Mouse (Mus musculus): ENCODE measurements around the gene Eif3g. TPM values are rescaled to one million over a fixed set of nuclear protein-coding genes. Genes with fewer than 3 reads are reported as not detected.

Gene Eif3g
- polyA plus RNA-seq, 1 experiment = 99.1 TPM

DNA sequence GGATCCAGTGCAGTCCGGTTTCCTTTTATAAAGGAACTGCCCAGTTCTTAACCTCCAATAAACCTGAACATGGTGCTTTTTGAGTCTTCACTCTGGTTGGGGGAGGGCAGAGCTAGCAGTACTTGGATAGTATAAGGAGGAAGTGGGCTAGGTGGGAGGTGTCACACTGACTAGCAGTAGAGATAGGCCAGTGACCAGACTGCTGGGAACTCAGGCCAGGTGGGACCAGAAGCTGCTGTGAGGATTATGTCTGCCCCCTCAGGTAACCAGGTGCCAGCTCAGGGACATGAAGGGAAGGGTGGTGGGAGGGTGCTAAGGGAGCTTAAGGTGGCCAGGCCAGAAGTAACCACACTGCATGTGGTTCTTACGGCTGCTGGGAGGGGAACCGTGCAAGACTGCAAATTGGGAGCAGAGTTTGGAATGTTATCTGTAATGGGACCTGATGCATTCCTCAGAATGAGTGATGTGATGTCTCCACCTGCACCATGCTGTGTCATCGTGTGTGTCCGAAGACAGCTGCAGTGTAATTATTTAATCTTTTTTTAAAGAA lies 6.2 kb downstream of the Eif3g start:
- no peak overlapping the region for H3K4me3 ChIP-seq (replicated peaks; ENCODE audit: control insufficient read depth, low read depth, low read length)
- TF ChIP-seq CTCF (IDR thresholded peaks at IDR 0.05; ENCODE audit: control insufficient read depth, insufficient read depth, low read length) (no peak), POLR2A (IDR thresholded peaks at IDR 0.05; ENCODE audit: borderline replicate concordance, control insufficient read depth, low read depth, low read length) (no peak)
- H3K4me1 ChIP-seq (ENCODE audit: control insufficient read depth, insufficient read depth, low read length) = peaks cover 2% of the 10 kb centered on the region; the same call in 1 of the 2 replicates
- H3K27ac ChIP-seq (ENCODE audit: control insufficient read depth, insufficient read depth, low read depth, low read length, poor library complexity) = no peak overlapping the region
- WGBS = 69% methylated on average over 5 of the region's 5 CpGs

DNA sequence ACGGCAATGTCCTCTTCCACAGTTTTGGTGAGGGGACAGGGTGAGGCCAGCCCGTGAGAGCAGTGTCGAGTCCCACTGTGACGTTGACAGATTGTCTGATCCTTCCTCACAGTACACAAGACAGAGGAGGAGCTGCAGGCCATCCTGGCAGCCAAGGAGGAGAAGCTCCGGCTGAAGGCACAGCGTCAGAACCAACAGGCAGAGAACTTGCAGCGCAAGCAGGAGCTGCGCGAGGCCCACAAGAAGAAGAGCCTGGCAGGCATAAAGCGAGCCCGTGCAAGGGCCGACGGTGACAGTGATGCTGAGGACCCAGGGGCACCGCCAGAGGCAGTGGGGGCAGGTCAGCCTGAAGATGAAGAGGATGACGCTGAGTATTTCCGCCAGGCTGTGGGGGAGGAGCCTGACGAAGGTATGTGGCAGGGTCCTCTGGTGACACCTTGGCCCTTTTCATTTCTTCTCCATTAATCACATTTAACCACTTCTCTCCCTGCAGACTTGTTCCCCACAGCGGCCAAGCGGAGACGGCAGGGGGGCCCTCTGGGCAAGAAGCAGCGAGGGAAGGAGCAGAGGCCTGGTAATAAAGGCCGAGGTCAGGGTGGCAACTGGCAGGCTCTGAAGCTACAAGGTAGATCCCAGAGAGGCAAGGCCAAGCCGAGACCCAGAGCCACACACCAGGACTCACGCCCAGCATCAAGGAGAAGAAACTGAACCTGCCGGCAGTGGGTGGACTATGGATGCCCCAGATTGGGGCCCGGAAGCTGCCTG lies 6.9 kb downstream of the Eif3g start:
- Histone ChIP-seq H3K27ac (ENCODE audit: control insufficient read depth, insufficient read depth, low read depth, low read length, poor library complexity) (no peak overlapping the region), H3K4me1 (ENCODE audit: control insufficient read depth, insufficient read depth, low read length) (peaks cover 2% of the 10 kb centered on the region; the same call in 1 of the 2 replicates), H3K4me3 (replicated peaks; ENCODE audit: control insufficient read depth, low read depth, low read length) (no peak overlapping the region)
- no peak for TF ChIP-seq CTCF (IDR thresholded peaks at IDR 0.05; ENCODE audit: control insufficient read depth, insufficient read depth, low read length)
- no peak for TF ChIP-seq POLR2A (IDR thresholded peaks at IDR 0.05; ENCODE audit: borderline replicate concordance, control insufficient read depth, low read depth, low read length)
- WGBS = 86% methylated on average over 26 of the region's 26 CpGs

DNA sequence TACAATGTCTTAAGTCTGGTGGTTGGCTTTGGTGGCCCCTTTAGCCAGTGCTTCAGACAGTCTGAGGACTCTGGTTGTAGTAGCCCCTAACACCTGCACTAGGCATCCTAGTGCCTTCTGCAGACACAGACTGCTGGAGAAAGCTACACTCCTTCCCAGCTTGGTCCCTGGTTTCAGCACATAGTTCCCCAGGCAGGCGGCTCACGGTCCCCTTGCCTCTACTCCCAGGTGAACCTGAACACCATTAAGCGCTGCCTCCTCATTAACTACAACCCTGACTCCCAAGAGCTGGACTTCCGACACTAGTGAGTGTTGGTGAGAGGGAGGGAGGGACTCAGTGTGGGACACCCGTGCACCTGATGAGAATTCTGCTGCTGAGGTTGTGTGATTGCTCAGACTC lies 8.0 kb downstream of the Eif3g start:
- 85% methylated on average over 5 of the region's 5 CpGs for WGBS
- TF ChIP-seq CTCF (IDR thresholded peaks at IDR 0.05; ENCODE audit: control insufficient read depth, insufficient read depth, low read length) (no peak), POLR2A (IDR thresholded peaks at IDR 0.05; ENCODE audit: borderline replicate concordance, control insufficient read depth, low read depth, low read length) (no peak)
- Histone ChIP-seq H3K4me1 (ENCODE audit: control insufficient read depth, insufficient read depth, low read length) (peaks cover 2% of the 10 kb centered on the region; the same call in 1 of the 2 replicates), H3K4me3 (replicated peaks; ENCODE audit: control insufficient read depth, low read depth, low read length) (no peak overlapping the region), H3K27ac (ENCODE audit: control insufficient read depth, insufficient read depth, low read depth, low read length, poor library complexity) (no peak overlapping the region)

DNA sequence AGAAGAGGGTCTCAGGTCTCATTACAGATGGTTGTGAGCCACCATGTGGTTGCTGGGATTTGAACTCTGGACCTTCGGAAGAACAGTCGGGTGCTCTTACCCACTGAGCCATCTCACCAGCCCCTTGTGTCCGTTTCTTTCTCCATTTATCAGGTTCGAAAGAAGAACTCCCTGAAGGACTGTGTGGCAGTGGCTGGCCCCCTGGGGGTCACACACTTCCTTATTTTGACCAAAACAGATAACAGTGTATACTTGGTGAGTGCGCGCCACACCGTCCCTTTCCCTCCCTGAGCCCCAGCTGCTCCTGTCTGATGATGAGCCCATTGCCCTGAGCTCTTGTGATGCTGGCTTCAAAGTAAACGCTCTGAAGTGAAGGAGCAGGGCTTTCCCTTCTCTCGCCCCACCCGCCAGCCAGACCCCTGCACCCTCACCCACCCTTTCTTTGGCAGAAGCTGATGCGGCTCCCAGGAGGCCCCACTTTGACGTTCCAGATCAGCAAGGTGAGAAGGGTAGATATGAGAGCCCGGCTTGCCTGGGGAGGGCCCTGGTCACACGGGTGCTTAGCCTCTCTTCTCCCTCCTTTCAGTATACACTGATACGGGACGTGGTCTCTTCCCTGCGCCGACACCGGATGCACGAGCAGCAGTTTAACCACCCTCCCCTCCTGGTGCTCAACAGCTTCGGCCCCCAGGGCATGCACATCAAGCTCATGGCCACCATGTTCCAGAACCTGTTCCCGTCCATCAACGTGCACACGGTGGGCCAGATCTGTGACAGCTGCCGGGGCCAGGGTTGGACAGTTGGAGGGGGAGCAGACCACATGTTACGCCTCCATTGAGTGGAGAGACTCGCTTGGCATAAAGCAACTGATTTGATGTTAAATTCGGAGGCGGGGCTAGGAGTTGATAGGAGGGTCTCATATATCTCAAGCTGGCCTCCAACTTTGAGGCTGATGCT lies 9.0 kb downstream of the Eif3g start:
- Histone ChIP-seq H3K4me3 (replicated peaks; ENCODE audit: control insufficient read depth, low read depth, low read length) (peak overlapping the region; percentile 6), H3K4me1 (ENCODE audit: control insufficient read depth, insufficient read depth, low read length) (peaks cover 2% of the 10 kb centered on the region; the same call in 1 of the 2 replicates), H3K27ac (ENCODE audit: control insufficient read depth, insufficient read depth, low read depth, low read length, poor library complexity) (peak overlapping the region; percentile 46)
- 58% methylated on average over 29 of the region's 29 CpGs for WGBS
- TF ChIP-seq CTCF (IDR thresholded peaks at IDR 0.05; ENCODE audit: control insufficient read depth, insufficient read depth, low read length) (no peak), POLR2A (IDR thresholded peaks at IDR 0.05; ENCODE audit: borderline replicate concordance, control insufficient read depth, low read depth, low read length) (no peak)

DNA sequence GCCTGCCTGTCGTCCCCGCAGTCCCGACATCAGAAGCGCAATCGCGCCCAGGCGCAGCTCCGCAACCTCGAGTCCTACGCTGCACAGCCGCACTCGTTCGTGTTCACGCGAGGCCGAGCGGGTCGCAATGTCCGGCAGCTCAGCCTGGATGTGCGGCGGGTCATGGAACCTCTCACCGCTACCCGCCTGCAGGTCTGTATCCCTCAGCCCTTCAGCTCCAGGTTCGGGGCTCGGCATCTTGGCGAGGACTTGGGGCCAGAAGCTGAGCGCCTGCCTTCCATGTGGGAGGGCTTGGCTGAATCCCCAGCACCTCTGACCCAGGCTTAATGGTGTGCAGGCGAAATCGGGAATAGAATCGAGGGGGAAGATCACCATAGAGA lies 10.0 kb downstream of the Eif3g start:
- Histone ChIP-seq H3K27ac (ENCODE audit: control insufficient read depth, insufficient read depth, low read depth, low read length, poor library complexity) (peak overlapping the region; percentile 68), H3K4me3 (replicated peaks; ENCODE audit: control insufficient read depth, low read depth, low read length) (peak overlapping the region; percentile 84), H3K4me1 (ENCODE audit: control insufficient read depth, insufficient read depth, low read length) (peaks cover 2% of the 10 kb centered on the region; the same call in 1 of the 2 replicates)
- WGBS = under 1% methylated on average over 30 of the region's 30 CpGs
- TF ChIP-seq POLR2A (IDR thresholded peaks at IDR 0.05; ENCODE audit: borderline replicate concordance, control insufficient read depth, low read depth, low read length) = no peak
- no peak for TF ChIP-seq CTCF (IDR thresholded peaks at IDR 0.05; ENCODE audit: control insufficient read depth, insufficient read depth, low read length)

DNA sequence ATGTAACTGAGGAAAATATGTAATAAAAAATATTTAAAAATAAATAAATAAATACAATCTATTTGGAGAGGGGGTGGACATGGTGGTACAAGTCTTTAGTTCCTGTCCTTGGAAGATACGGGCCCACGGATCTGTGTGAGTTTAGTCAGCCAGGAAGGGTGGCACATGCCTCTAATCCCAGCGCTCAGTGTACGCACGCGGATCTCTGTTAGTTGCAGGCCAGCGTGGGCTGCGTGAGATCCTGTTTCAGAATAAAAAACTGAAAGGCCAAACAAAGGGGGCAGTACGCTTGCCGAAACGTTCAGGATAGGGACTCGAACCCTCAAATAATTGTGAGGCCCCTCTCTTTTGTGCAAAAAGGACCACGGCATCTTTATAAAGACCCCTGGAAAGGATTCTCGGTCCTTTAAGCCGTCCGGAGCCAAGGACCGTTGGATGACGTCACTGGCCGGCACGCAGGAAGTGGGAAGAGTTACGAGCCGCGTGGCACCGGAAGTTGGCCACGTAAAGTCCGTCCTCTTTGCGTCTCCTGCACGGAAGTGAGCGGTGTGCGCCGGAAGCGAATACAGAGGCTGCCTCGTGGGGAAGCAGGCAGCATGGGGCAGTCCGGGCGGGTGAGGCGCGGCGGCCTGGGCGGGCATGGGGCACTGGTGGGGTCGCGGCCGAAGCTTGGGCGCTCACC lies 10.6 kb downstream of the Eif3g start, which contains the start of gene Ppan:
TSS of gene Ppan (plus strand) at position 472 of the 682 bp plus-strand sequence.
- Histone ChIP-seq H3K4me3 (replicated peaks; ENCODE audit: control insufficient read depth, low read depth, low read length) (peak within 1 kb of the TSS; percentile 84), H3K27ac (ENCODE audit: control insufficient read depth, insufficient read depth, low read depth, low read length, poor library complexity) (peak within 1 kb of the TSS; percentile 68), H3K4me1 (ENCODE audit: control insufficient read depth, insufficient read depth, low read length) (peaks cover 2% of the 10 kb centered on the region; the same call in 1 of the 2 replicates)
- peak; percentile 83; the same call in 1 of the 2 replicates for TF ChIP-seq POLR2A (IDR thresholded peaks at IDR 0.05; ENCODE audit: borderline replicate concordance, control insufficient read depth, low read depth, low read length)
- TF ChIP-seq CTCF (IDR thresholded peaks at IDR 0.05; ENCODE audit: control insufficient read depth, insufficient read depth, low read length) = no peak
- WGBS = under 1% methylated on average over 43 of the region's 43 CpGs

DNA sequence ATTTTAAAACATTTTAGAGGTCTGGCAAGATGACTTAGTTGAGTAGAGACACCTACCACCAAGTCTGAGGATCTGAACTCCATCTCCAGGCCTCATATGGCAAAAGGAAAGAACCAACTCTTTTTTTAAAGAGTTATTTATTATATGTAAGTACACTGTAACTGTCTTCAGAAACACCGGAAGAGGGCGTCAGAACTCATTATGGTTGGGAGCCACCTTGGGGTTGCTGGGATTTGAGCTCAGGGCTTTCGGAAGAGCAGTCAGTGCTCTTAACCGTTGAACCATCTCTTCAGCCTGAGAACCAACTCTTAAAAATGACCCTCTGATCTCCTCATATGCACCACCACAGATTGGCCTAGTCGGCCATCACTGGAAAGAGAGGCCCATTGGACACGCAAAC lies 11.2 kb downstream of the Eif3g start:
- TF ChIP-seq POLR2A (IDR thresholded peaks at IDR 0.05; ENCODE audit: borderline replicate concordance, control insufficient read depth, low read depth, low read length) (no peak), CTCF (IDR thresholded peaks at IDR 0.05; ENCODE audit: control insufficient read depth, insufficient read depth, low read length) (no peak)
- WGBS = 87% methylated on average over 6 of the region's 6 CpGs
- peaks cover 2% of the 10 kb centered on the region; the same call in 1 of the 2 replicates for H3K4me1 ChIP-seq (ENCODE audit: control insufficient read depth, insufficient read depth, low read length)
- no peak overlapping the region for H3K27ac ChIP-seq (ENCODE audit: control insufficient read depth, insufficient read depth, low read depth, low read length, poor library complexity)
- H3K4me3 ChIP-seq (replicated peaks; ENCODE audit: control insufficient read depth, low read depth, low read length) = no peak overlapping the region
